Mouse (Mus musculus) effector memory CD4-positive, alpha-beta T cell, adult 7 months (primary cell): ENCODE measurements around the gene Gm7876. TPM values are rescaled to one million over a fixed set of nuclear protein-coding genes. Genes with fewer than 3 reads are reported as not detected.

ENCODE experiments used
- polyA plus RNA-seq: library from polyadenylated mRNA; unstranded; fragments of 100-300 nt; shearing (Covaris generic); gene quantifications from one replicate; pipeline ENCODE4 v1.2.1, GENCODE M21; 2017

The Gm7876 gene
- polyA plus RNA-seq, result not detected

GRCm38 (mm10) chr14:4708938-4709337 lies at the start of gene Gm7876:
TSS of gene Gm7876 (plus strand) at chr14:4709238.

GRCm38 (mm10) chr14:4663892-4664291 lies 45.1 kb upstream of the Gm7876 start, which contains the start of gene Gm3239:
TSS of gene Gm3239 (plus strand) at chr14:4664192.

GRCm38 (mm10) chr14:4726038-4726880 lies 17.2 kb downstream of the Gm7876 start, which contains the start of gene Gm3252:
TSS of gene Gm3252 (plus strand) at chr14:4726775.

Other genes with a start within 250 kb of the Gm7876 start
- gene Gm3182, start 227.5 kb upstream of the Gm7876 start, polyA plus RNA-seq, result not detected
- gene Gm3047, start 153.8 kb upstream of the Gm7876 start, polyA plus RNA-seq, result not detected
- not detected for gene Gm8159, start 76.9 kb upstream of the Gm7876 start, polyA plus RNA-seq
- not detected for gene Gm3239, start 45.0 kb upstream of the Gm7876 start, polyA plus RNA-seq
- not detected for gene Gm3252, start 17.5 kb downstream of the Gm7876 start, polyA plus RNA-seq
- gene Gm9602, start 67.1 kb downstream of the Gm7876 start, polyA plus RNA-seq, result not detected
- gene Gm3269, start 128.9 kb downstream of the Gm7876 start, polyA plus RNA-seq, result not detected
- not detected for gene Gm3264, start 146.3 kb downstream of the Gm7876 start, polyA plus RNA-seq
- gene Gm3278, start 183.2 kb downstream of the Gm7876 start, polyA plus RNA-seq, result not detected